Mouse (Mus musculus) MEL (cell line): ENCODE measurements at regions not wholly inside any gene's neighbourhood (a gene's known extent, or its start where the extent isn't known, plus 50 kb on each side); places are given as distances from the start of the nearest gene placed in this dataset.

Experiments
- DNase-seq: peaks from one replicate; pipeline ENCODE4 v3.0.0; 2011; ENCODE audit warnings: low read depth, low spot score
- H3K27ac ChIP-seq: 2 replicates; pipeline ENCODE4 v1.5.1; 2012; ENCODE audit warnings: low read depth, mild to moderate bottlenecking, control low read depth, low read length, moderate library complexity; ENCODE audit not compliant: control insufficient read depth
- H3K27me3 ChIP-seq, 2 experiments: fragments of 150-350 bp in 1 of 2; sonication (generic) in 1 of 2; 2 replicates each; pipeline ENCODE4 v1.6.1; 2012; ENCODE audit warnings: low read length in 2 of 2, mild to moderate bottlenecking in 2 of 2, improper control_type of control experiment in 1 of 2, moderate library complexity in 1 of 2; ENCODE audit not compliant: insufficient read depth in 2 of 2, control insufficient read depth in 1 of 2
- H3K36me3 ChIP-seq, 2 experiments: 2 replicates each; pipeline ENCODE4 v1.6.1; 2012 to 2014; ENCODE audit warnings: low read length in 2 of 2, improper control_type of control experiment in 1 of 2, inconsistent platforms in 1 of 2, mild to moderate bottlenecking in 1 of 2; ENCODE audit not compliant: insufficient read depth in 2 of 2, control insufficient read depth in 1 of 2
- H3K4me1 ChIP-seq, 2 experiments: fragments of 150-350 bp in 1 of 2; sonication (generic) in 1 of 2; 2 replicates each; pipeline ENCODE4 v1.6.1; 2012; ENCODE audit warnings: low read length in 2 of 2, improper control_type of control experiment in 1 of 2, mild to moderate bottlenecking in 1 of 2; ENCODE audit not compliant: insufficient read depth in 2 of 2, control insufficient read depth in 1 of 2
- H3K4me3 ChIP-seq, 2 experiments: fragments of 150-350 bp in 1 of 2; sonication (generic) in 1 of 2; 2 replicates each; pipeline ENCODE4 v1.5.1; 2012; ENCODE audit warnings: low read depth in 2 of 2, low read length in 2 of 2, mild to moderate bottlenecking in 2 of 2, moderate library complexity in 2 of 2, control low read depth in 1 of 2, improper control_type of control experiment in 1 of 2; ENCODE audit not compliant: control insufficient read depth in 1 of 2, insufficient read depth in 1 of 2
- H3K79me2 ChIP-seq: 2 replicates; pipeline ENCODE4 v1.6.1; 2012; ENCODE audit warnings: mild to moderate bottlenecking, low read length, moderate library complexity; ENCODE audit not compliant: control insufficient read depth, poor library complexity, insufficient read depth
- H3K9ac ChIP-seq: 2 replicates; pipeline ENCODE4 v1.6.1; 2012; ENCODE audit warnings: low read depth, mild to moderate bottlenecking, control low read depth, low read length, moderate library complexity; ENCODE audit not compliant: control insufficient read depth, poor library complexity, severe bottlenecking
- H3K9me3 ChIP-seq: fragments of 150-350 bp; sonication (generic); replicated peaks from 2 replicates; pipeline ENCODE4 v1.6.1; 2012; ENCODE audit warnings: mild to moderate bottlenecking, low read length, improper control_type of control experiment, moderate library complexity; ENCODE audit not compliant: insufficient read depth
- BHLHE40 ChIP-seq: IDR thresholded peaks from 2 replicates; pipeline ENCODE4 v1.6.1; 2012; ENCODE audit warnings: low read depth, mild to moderate bottlenecking, inconsistent platforms, low read length, improper control_type of control experiment, borderline replicate concordance
- CHD1 ChIP-seq: IDR thresholded peaks from 2 replicates; pipeline ENCODE4 v1.6.1; 2012; ENCODE audit warnings: low read depth, mild to moderate bottlenecking, inconsistent platforms, low read length, improper control_type of control experiment
- E2F4 ChIP-seq: IDR thresholded peaks from 2 replicates; pipeline ENCODE4 v1.6.1; 2011; ENCODE audit warnings: low read depth, low read length, improper control_type of control experiment, borderline replicate concordance
- EP300 ChIP-seq, 2 experiments: IDR thresholded peaks; 2 replicates each; pipeline ENCODE4 v1.6.1; 2011; ENCODE audit warnings: improper control_type of control experiment in 2 of 2, low read length in 2 of 2, low read depth in 1 of 2, mild to moderate bottlenecking in 1 of 2
- ETS1 ChIP-seq: IDR thresholded peaks from 2 replicates; pipeline ENCODE4 v1.6.1; 2012; ENCODE audit warnings: low read depth, mild to moderate bottlenecking, inconsistent platforms, low read length, improper control_type of control experiment, moderate library complexity
- GATA1 ChIP-seq: IDR thresholded peaks from 2 replicates; pipeline ENCODE4 v1.6.1; 2011; ENCODE audit warnings: low read depth, low read length, improper control_type of control experiment
- JUND ChIP-seq: IDR thresholded peaks from 2 replicates; pipeline ENCODE4 v1.6.1; 2011; ENCODE audit warnings: low read depth, mild to moderate bottlenecking, improper control_type of control experiment, low read length
- MAFK ChIP-seq: IDR thresholded peaks from 2 replicates; pipeline ENCODE4 v1.6.1; 2011; ENCODE audit warnings: low read depth, mild to moderate bottlenecking, low read length, improper control_type of control experiment, borderline replicate concordance
- MYB ChIP-seq: IDR thresholded peaks from 2 replicates; pipeline ENCODE4 v1.6.1; 2011; ENCODE audit warnings: mild to moderate bottlenecking, low read depth, low read length, improper control_type of control experiment
- NRF1 ChIP-seq: IDR thresholded peaks from 2 replicates; pipeline ENCODE4 v1.6.1; 2014; ENCODE audit warnings: low read depth, mild to moderate bottlenecking, inconsistent platforms, low read length, improper control_type of control experiment, moderate library complexity; ENCODE audit not compliant: poor library complexity, insufficient read depth, severe bottlenecking
- POLR2AphosphoS5 ChIP-seq: IDR thresholded peaks from 2 replicates; pipeline ENCODE4 v1.6.1; 2012; ENCODE audit warnings: low read depth, borderline replicate concordance, mild to moderate bottlenecking, inconsistent platforms, low read length, moderate library complexity, mixed read lengths
- RAD21 ChIP-seq: IDR thresholded peaks from 2 replicates; pipeline ENCODE4 v1.6.1; 2011; ENCODE audit warnings: mild to moderate bottlenecking, low read depth, low read length, improper control_type of control experiment
- SMC3 ChIP-seq: IDR thresholded peaks from 2 replicates; pipeline ENCODE4 v1.6.1; 2011; ENCODE audit warnings: low read depth, low read length, improper control_type of control experiment
- TBP ChIP-seq: IDR thresholded peaks from 2 replicates; pipeline ENCODE4 v1.8.0; 2011; ENCODE audit warnings: low read depth, low read length, improper control_type of control experiment
- USF1 ChIP-seq: IDR thresholded peaks from 2 replicates; pipeline ENCODE4 v1.6.1; 2014; ENCODE audit warnings: low read depth, mild to moderate bottlenecking, inconsistent platforms, low read length, improper control_type of control experiment, moderate library complexity
- USF2 ChIP-seq, 2 experiments: IDR thresholded peaks; 2 replicates each; pipeline ENCODE4 v1.6.1; 2011 to 2012; ENCODE audit warnings: improper control_type of control experiment in 2 of 2, low read length in 2 of 2, borderline replicate concordance in 1 of 2, inconsistent platforms in 1 of 2, low read depth in 1 of 2, mild to moderate bottlenecking in 1 of 2; ENCODE audit not compliant: insufficient read depth in 1 of 2
- ZMIZ1 ChIP-seq: IDR thresholded peaks from 2 replicates; pipeline ENCODE4 v1.6.1; 2012; ENCODE audit warnings: low read depth, mild to moderate bottlenecking, inconsistent platforms, low read length, improper control_type of control experiment, moderate library complexity
- ZNF384 ChIP-seq: IDR thresholded peaks from 2 replicates; pipeline ENCODE4 v1.6.1; 2012; ENCODE audit warnings: low read depth, mild to moderate bottlenecking, inconsistent platforms, low read length, improper control_type of control experiment

- Histone ChIP-seq H3K4me1 (no peaks in the 10 kb centered on the region), H3K79me2 (no peaks in the 10 kb centered on the region), H3K36me3 (no peaks in the 10 kb centered on the region), H3K27ac (no peak overlapping the region), H3K4me3 (no peak overlapping the region)
- DNase-seq, result no peak
- TF ChIP-seq EP300 (IDR thresholded peaks at IDR 0.05; ENCODE audit: low read depth in 1 of 2, low read length in 2 of 2), result no peak
- TF ChIP-seq CHD1, result no peak
- TF ChIP-seq, all 39 proteins: peak for 0
- Histone ChIP-seq H3K9me3 (no peaks in the 10 kb centered on the region), H3K9ac (no peak overlapping the region), H3K27me3 (no peaks in the 10 kb centered on the region)
Measured at GRCm38 (mm10) chr3:128380579-128380978, 484.5 kb upstream of the Fam241a start.

DNA sequence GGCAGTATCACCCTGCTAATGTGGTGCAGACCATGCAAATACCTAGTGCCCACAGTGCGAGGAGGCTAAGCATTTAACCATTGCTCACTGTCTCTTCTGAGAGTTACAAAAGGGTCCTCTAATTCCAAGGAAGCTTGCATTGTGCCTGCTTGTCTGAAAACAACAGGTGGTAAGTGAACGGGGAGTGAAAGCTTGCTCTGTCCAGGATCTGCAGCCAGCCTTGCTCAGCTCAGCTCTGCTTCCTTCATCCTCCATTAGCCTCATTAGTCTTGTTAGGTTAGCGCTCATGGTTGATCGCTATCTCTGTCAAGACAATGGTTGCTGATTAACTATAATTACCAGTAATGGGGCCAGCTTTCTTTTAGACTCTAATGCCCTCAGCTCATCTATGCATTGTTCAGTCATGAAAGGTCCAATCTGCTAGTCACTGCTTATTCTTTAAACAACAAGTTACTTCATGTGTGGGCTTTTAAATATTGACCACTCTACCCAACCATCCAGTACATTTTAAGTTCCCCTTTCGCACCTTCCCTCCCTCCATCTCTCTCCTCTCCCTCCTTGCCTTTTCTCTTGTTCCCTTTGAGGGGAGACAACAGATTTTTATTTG lies 473.5 kb upstream of the Fam241a start:
- Histone ChIP-seq H3K79me2 (no peaks in the 10 kb centered on the region), H3K4me3 (no peak overlapping the region), H3K36me3 (no peaks in the 10 kb centered on the region), H3K27me3 (no peaks in the 10 kb centered on the region; a peak in 1 of 4 replicates), H3K9me3 (no peaks in the 10 kb centered on the region), H3K9ac (no peak overlapping the region), H3K27ac (no peak overlapping the region), H3K4me1 (no peaks in the 10 kb centered on the region)
- no peak for DNase-seq
- TF ChIP-seq TBP (no peak), ETS1 (no peak), ZMIZ1 (no peak), ZNF384 (no peak), BHLHE40 (no peak), NRF1 (no peak), MAFK (no peak), POLR2AphosphoS5 (no peak), GATA1 (no peak), E2F4 (no peak), USF2 (IDR thresholded peaks at IDR 0.05; ENCODE audit: borderline replicate concordance in 1 of 2, insufficient read depth in 1 of 2, low read depth in 1 of 2, low read length in 2 of 2) (no peak)

- no peak overlapping the region for H3K27ac ChIP-seq
Measured at GRCm38 (mm10) chr3:128362310-128362709, 466.2 kb upstream of the Fam241a start.

More at GRCm38 (mm10) chr3:128362310-128362709, 466.2 kb upstream of the Fam241a start:
- no peaks in the 10 kb centered on the region for H3K36me3 ChIP-seq
- H3K9me3 ChIP-seq, result no peaks in the 10 kb centered on the region
- no peak overlapping the region for H3K4me3 ChIP-seq
- H3K4me1 ChIP-seq, result no peaks in the 10 kb centered on the region
- no peak overlapping the region for H3K9ac ChIP-seq
- no peak for DNase-seq
- no peaks in the 10 kb centered on the region for H3K27me3 ChIP-seq
- no peak for TF ChIP-seq JUND
- no peak for TF ChIP-seq RAD21
- TF ChIP-seq NRF1, result no peak
- no peak for TF ChIP-seq ETS1
- TF ChIP-seq SMC3, result no peak
- no peak for TF ChIP-seq BHLHE40
- TF ChIP-seq USF1, result no peak
- no peak for TF ChIP-seq E2F4
- no peak for TF ChIP-seq MYB
- no peak for TF ChIP-seq USF2 (IDR thresholded peaks at IDR 0.05; ENCODE audit: borderline replicate concordance in 1 of 2, insufficient read depth in 1 of 2, low read depth in 1 of 2, low read length in 2 of 2)
- no peak for TF ChIP-seq TBP
- no peaks in the 10 kb centered on the region for H3K79me2 ChIP-seq
